12 mouse cellular contexts compared by ENCODE assay signal in the genomic region with DNA sequence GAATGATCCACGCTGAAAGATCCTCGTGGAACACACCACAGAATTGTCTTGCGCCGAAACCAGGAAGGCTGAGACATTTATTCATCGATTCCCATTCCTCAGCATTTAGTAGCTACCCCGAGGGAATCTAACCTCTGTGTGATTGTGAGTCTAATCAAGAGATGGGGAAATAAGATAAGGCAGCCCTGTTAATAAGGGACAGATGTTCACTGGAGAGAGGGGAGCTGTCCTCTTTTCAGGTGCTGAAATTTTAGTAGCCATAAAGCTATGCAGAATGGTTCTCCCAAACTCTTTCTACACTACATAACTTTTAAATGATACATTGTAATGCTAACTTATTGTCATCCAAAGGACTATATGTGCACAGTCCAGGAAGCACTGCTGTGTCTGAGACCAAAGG.
DNase-seq lines count a peak whose midpoint lies in the region; ATAC-seq and TF ChIP-seq lines count a peak whose summit lies in the region.
"Had no signal": no experiment of that assay in that cellular context is flagged by ENCODE, and none has a peak within 500 bp of the region (broad histone marks: within the 10 kb centered on the region; RNA-seq: fewer than 3 reads in every experiment).

No protein-coding gene starts in this region.

- H3K36me3 ChIP-seq in kidney, adult 2 months (ENCODE audit: control insufficient read depth, insufficient read depth, low read length), result no peaks in the 10 kb centered on the region
- no peaks in the 10 kb centered on the region for H3K36me3 ChIP-seq in midbrain, embryonic 14.5 days (ENCODE audit: control insufficient read depth, insufficient read depth, low read length)
- H3K36me3 ChIP-seq in midbrain, embryonic 13.5 days, result no peaks in the 10 kb centered on the region

- no peaks in the 10 kb centered on the region for H3K9me3 ChIP-seq in midbrain, embryonic 14.5 days (ENCODE audit: control insufficient read depth, low read length)
- no peaks in the 10 kb centered on the region for H3K9me3 ChIP-seq in midbrain, embryonic 13.5 days

- TF ChIP-seq CTCF in kidney, adult 2 months (conservative IDR thresholded peaks at IDR 0.05; ENCODE audit: insufficient read depth, insufficient read length, low read depth, low read length), result no peak

- peak; percentile 14 for DNase-seq in kidney, adult 2 months
- no peak for DNase-seq in kidney, adult 8-10 months
- DNase-seq in midbrain, embryonic 14.5 days, result peak; percentile 10
- peak; percentile 22 for DNase-seq in embryo, embryonic 11.5 days (ENCODE audit: low read depth, low spot score)
- DNase-seq in yolk sac, embryonic 10.5 days (ENCODE audit: low spot score), result peak; percentile 3
- no peak for DNase-seq in cerebellum, adult 11-12 months
- no peak for DNase-seq in urinary bladder, postnatal 36 days (ENCODE audit: low spot score in 2 of 2)
- DNase-seq: cerebellum, adult 9-10 months had no signal

- H3K4me3 ChIP-seq in kidney, adult 2 months (ENCODE audit: insufficient read depth, low read depth, low read length), result no peak overlapping the region
- no peak overlapping the region for H3K4me3 ChIP-seq in midbrain, embryonic 14.5 days (replicated peaks; ENCODE audit: low read depth, low read length)
- no peak overlapping the region for H3K4me3 ChIP-seq in midbrain, embryonic 13.5 days (replicated peaks)
- H3K4me3 ChIP-seq: erythroblast, embryonic 14.5 days; left cerebral cortex, adult 2 months; myocyte had no signal

- no peaks in the 10 kb centered on the region for H3K27me3 ChIP-seq in kidney, adult 2 months (replicated peaks; ENCODE audit: control insufficient read depth, insufficient read depth, low read length)
- no peaks in the 10 kb centered on the region for H3K27me3 ChIP-seq in midbrain, embryonic 14.5 days (ENCODE audit: control insufficient read depth, insufficient read depth, low read length)
- H3K27me3 ChIP-seq in midbrain, embryonic 13.5 days, result no peaks in the 10 kb centered on the region

- H3K9ac ChIP-seq in midbrain, embryonic 14.5 days (replicated peaks; ENCODE audit: low read length), result no peak overlapping the region
- no peak overlapping the region for H3K9ac ChIP-seq in midbrain, embryonic 13.5 days (replicated peaks)

- H3K27ac ChIP-seq in kidney, adult 2 months (ENCODE audit: insufficient read depth, low read depth, low read length), result no peak overlapping the region
- no peak overlapping the region for H3K27ac ChIP-seq in midbrain, embryonic 14.5 days (replicated peaks; ENCODE audit: low read depth, low read length)
- no peak overlapping the region for H3K27ac ChIP-seq in midbrain, embryonic 13.5 days
- H3K27ac ChIP-seq: left cerebral cortex, adult 2 months had no signal

- no peak overlapping the region for H3K4me2 ChIP-seq in midbrain, embryonic 14.5 days (ENCODE audit: low read length)
- H3K4me2 ChIP-seq in midbrain, embryonic 13.5 days (replicated peaks), result no peak overlapping the region

- WGBS in kidney, adult 2 months, result 63% methylated on average over 6 of the region's 6 CpGs
- 77% methylated on average over 6 of the region's 6 CpGs for WGBS in midbrain, embryonic 14.5 days
- WGBS in midbrain, embryonic 13.5 days, result 79% methylated on average over 6 of the region's 6 CpGs

- TF ChIP-seq POLR2A in kidney, adult 2 months (IDR thresholded peaks at IDR 0.05; ENCODE audit: low read depth, low read length), result no peak

- H3K4me1 ChIP-seq in kidney, adult 2 months (ENCODE audit: control insufficient read depth, insufficient read depth, low read length), result no peaks in the 10 kb centered on the region
- no peaks in the 10 kb centered on the region for H3K4me1 ChIP-seq in midbrain, embryonic 14.5 days (ENCODE audit: control insufficient read depth, insufficient read depth, low read length)
- H3K4me1 ChIP-seq in midbrain, embryonic 13.5 days (replicated peaks), result no peaks in the 10 kb centered on the region

- no peak for ATAC-seq in midbrain, embryonic 14.5 days (ENCODE audit: low FRiP score, low TSS enrichment)
- ATAC-seq in midbrain, embryonic 13.5 days, result no peak

Comparison
In these comparisons a context has a peak if more than half of its experiments do, and no peak if none do; other contexts are left out.
1. DNase-seq: peak in kidney, adult 2 months (single experiment), midbrain, embryonic 14.5 days (single experiment), embryo, embryonic 11.5 days (single experiment) and yolk sac, embryonic 10.5 days (single experiment); none in kidney, adult 8-10 months (0 of 2), cerebellum, adult 11-12 months (single experiment) and urinary bladder, postnatal 36 days (0 of 2).